Mouse (Mus musculus): Measurements from ENCODE around the gene Zfp423. TPM values are rescaled to one million over a fixed set of nuclear protein-coding genes. Genes with fewer than 3 reads are reported as not detected.

Gene Zfp423
- polyA plus RNA-seq, 1 experiment from 2014 or later = 6.1 TPM

- no peaks in the 10 kb centered on the region for H3K9me3 ChIP-seq (replicated peaks; ENCODE audit: low read length)
- DNase-seq (ENCODE audit: low spot score) = no peak
- H3K9ac ChIP-seq (ENCODE audit: low read depth, low read length) = no peak overlapping the region
- H3K4me3 ChIP-seq (replicated peaks; ENCODE audit: low read depth, low read length) = no peak overlapping the region
- no peaks in the 10 kb centered on the region for H3K27me3 ChIP-seq (ENCODE audit: insufficient read depth, low read length)
- H3K4me1 ChIP-seq (replicated peaks; ENCODE audit: insufficient read depth, low read length) = peaks cover 23% of the 10 kb centered on the region
- ATAC-seq (replicated peaks; ENCODE audit: low FRiP score, low read depth) = no peak
- H3K36me3 ChIP-seq (ENCODE audit: insufficient read depth, low read length) = no peaks in the 10 kb centered on the region
- no peak for TF ChIP-seq CTCF (IDR thresholded peaks at IDR 0.05; ENCODE audit: low read depth)
- 32% methylated on average over 5 of the region's 6 CpGs for WGBS
- no peak overlapping the region; the same call in 1 of the 2 replicates for H3K27ac ChIP-seq
- H3K4me2 ChIP-seq (ENCODE audit: low read length) = peak overlapping the region; percentile 18
These were observed 122.1 kb downstream of the Zfp423 start for GRCm38 (mm10) chr8:87837266-87837665.

GRCm38 (mm10) chr8:87836866-87837265 is 122.5 kb downstream of the Zfp423 start:
- Histone ChIP-seq H3K9ac (ENCODE audit: low read depth, low read length) (no peak overlapping the region), H3K4me1 (replicated peaks; ENCODE audit: insufficient read depth, low read length) (peaks cover 25% of the 10 kb centered on the region)
- WGBS = 15% methylated on average over 16 of the region's 16 CpGs

GRCm38 (mm10) chr8:87835924-87836323 is 123.5 kb downstream of the Zfp423 start:
- no peak for TF ChIP-seq CTCF (IDR thresholded peaks at IDR 0.05; ENCODE audit: low read depth)
- H3K36me3 ChIP-seq (ENCODE audit: insufficient read depth, low read length) = no peaks in the 10 kb centered on the region
- DNase-seq (ENCODE audit: low spot score) = no peak
- no peak overlapping the region for H3K4me3 ChIP-seq (replicated peaks; ENCODE audit: low read depth, low read length)
- H3K4me2 ChIP-seq (ENCODE audit: low read length) = no peak overlapping the region
- H3K9ac ChIP-seq (ENCODE audit: low read depth, low read length) = no peak overlapping the region
- no peak for ATAC-seq (replicated peaks; ENCODE audit: low FRiP score, low read depth)
- H3K27ac ChIP-seq = no peak overlapping the region
- no peaks in the 10 kb centered on the region for H3K27me3 ChIP-seq (ENCODE audit: insufficient read depth, low read length)
- no peaks in the 10 kb centered on the region for H3K9me3 ChIP-seq (replicated peaks; ENCODE audit: low read length)
- 30% methylated on average over 7 of the region's 7 CpGs for WGBS
- H3K4me1 ChIP-seq (replicated peaks; ENCODE audit: insufficient read depth, low read length) = peaks cover 35% of the 10 kb centered on the region

More at GRCm38 (mm10) chr8:87836866-87837265, 122.5 kb downstream of the Zfp423 start:
- Histone ChIP-seq H3K36me3 (ENCODE audit: insufficient read depth, low read length) (no peaks in the 10 kb centered on the region), H3K4me2 (ENCODE audit: low read length) (peak overlapping the region; percentile 18), H3K4me3 (replicated peaks; ENCODE audit: low read depth, low read length) (no peak overlapping the region), H3K9me3 (replicated peaks; ENCODE audit: low read length) (no peaks in the 10 kb centered on the region), H3K27me3 (ENCODE audit: insufficient read depth, low read length) (no peaks in the 10 kb centered on the region), H3K27ac (no peak overlapping the region; the same call in 1 of the 2 replicates)
- ATAC-seq (replicated peaks; ENCODE audit: low FRiP score, low read depth) = peak; percentile 72; the same call in 1 of the 2 replicates
- DNase-seq (ENCODE audit: low spot score) = peak; percentile 81
- TF ChIP-seq CTCF (IDR thresholded peaks at IDR 0.05; ENCODE audit: low read depth) = no peak

- DNase-seq (ENCODE audit: low spot score) (peak; percentile 73), ATAC-seq (replicated peaks; ENCODE audit: low FRiP score, low read depth) (no peak)
- TF ChIP-seq CTCF (IDR thresholded peaks at IDR 0.05; ENCODE audit: low read depth) = no peak
- Histone ChIP-seq H3K36me3 (ENCODE audit: insufficient read depth, low read length) (no peaks in the 10 kb centered on the region), H3K27ac (no peak overlapping the region), H3K4me3 (replicated peaks; ENCODE audit: low read depth, low read length) (no peak overlapping the region), H3K4me2 (ENCODE audit: low read length) (peak overlapping the region; percentile 14; the same call in 1 of the 2 replicates), H3K27me3 (ENCODE audit: insufficient read depth, low read length) (no peaks in the 10 kb centered on the region), H3K9me3 (replicated peaks; ENCODE audit: low read length) (no peaks in the 10 kb centered on the region), H3K4me1 (replicated peaks; ENCODE audit: insufficient read depth, low read length) (peaks cover 38% of the 10 kb centered on the region), H3K9ac (ENCODE audit: low read depth, low read length) (no peak overlapping the region)
- 5% methylated on average over 11 of the region's 11 CpGs for WGBS
These were observed 124.0 kb downstream of the Zfp423 start for GRCm38 (mm10) chr8:87835411-87835821.

- H3K9me3 ChIP-seq (replicated peaks; ENCODE audit: low read length) = no peaks in the 10 kb centered on the region
- no peak overlapping the region for H3K9ac ChIP-seq (ENCODE audit: low read depth, low read length)
- no peak overlapping the region for H3K27ac ChIP-seq
- no peaks in the 10 kb centered on the region for H3K36me3 ChIP-seq (ENCODE audit: insufficient read depth, low read length)
- 44% methylated on average over 5 of the region's 5 CpGs for WGBS
- H3K4me3 ChIP-seq (replicated peaks; ENCODE audit: low read depth, low read length) = no peak overlapping the region
- DNase-seq (ENCODE audit: low spot score) (no peak), ATAC-seq (replicated peaks; ENCODE audit: low FRiP score, low read depth) (no peak)
- TF ChIP-seq CTCF (IDR thresholded peaks at IDR 0.05; ENCODE audit: low read depth) = no peak
- peaks cover 38% of the 10 kb centered on the region for H3K4me1 ChIP-seq (replicated peaks; ENCODE audit: insufficient read depth, low read length)
- no peaks in the 10 kb centered on the region for H3K27me3 ChIP-seq (ENCODE audit: insufficient read depth, low read length)
- H3K4me2 ChIP-seq (ENCODE audit: low read length) = no peak overlapping the region
These were observed 124.7 kb downstream of the Zfp423 start for GRCm38 (mm10) chr8:87834656-87835055.

- Histone ChIP-seq H3K4me2 (ENCODE audit: low read length) (no peak overlapping the region), H3K4me3 (replicated peaks; ENCODE audit: low read depth, low read length) (no peak overlapping the region), H3K4me1 (replicated peaks; ENCODE audit: insufficient read depth, low read length) (peaks cover 38% of the 10 kb centered on the region), H3K9me3 (replicated peaks; ENCODE audit: low read length) (no peaks in the 10 kb centered on the region), H3K36me3 (ENCODE audit: insufficient read depth, low read length) (no peaks in the 10 kb centered on the region), H3K27ac (no peak overlapping the region), H3K27me3 (ENCODE audit: insufficient read depth, low read length) (no peaks in the 10 kb centered on the region), H3K9ac (ENCODE audit: low read depth, low read length) (no peak overlapping the region)
- DNase-seq (ENCODE audit: low spot score) (no peak), ATAC-seq (replicated peaks; ENCODE audit: low FRiP score, low read depth) (no peak)
- TF ChIP-seq CTCF (IDR thresholded peaks at IDR 0.05; ENCODE audit: low read depth) = no peak
- 46% methylated on average over 12 of the region's 12 CpGs for WGBS
These were observed 125.4 kb downstream of the Zfp423 start for GRCm38 (mm10) chr8:87833841-87834620.

All from kidney, postnatal 0 days (tissue).